Mouse (Mus musculus): Measurements from ENCODE around the gene Bst1. TPM values are rescaled to one million over a fixed set of nuclear protein-coding genes. Genes with fewer than 3 reads are reported as not detected.

The Bst1 gene
- polyA plus RNA-seq, 1 experiment from 2014 or later, result 0.26 TPM

DNA sequence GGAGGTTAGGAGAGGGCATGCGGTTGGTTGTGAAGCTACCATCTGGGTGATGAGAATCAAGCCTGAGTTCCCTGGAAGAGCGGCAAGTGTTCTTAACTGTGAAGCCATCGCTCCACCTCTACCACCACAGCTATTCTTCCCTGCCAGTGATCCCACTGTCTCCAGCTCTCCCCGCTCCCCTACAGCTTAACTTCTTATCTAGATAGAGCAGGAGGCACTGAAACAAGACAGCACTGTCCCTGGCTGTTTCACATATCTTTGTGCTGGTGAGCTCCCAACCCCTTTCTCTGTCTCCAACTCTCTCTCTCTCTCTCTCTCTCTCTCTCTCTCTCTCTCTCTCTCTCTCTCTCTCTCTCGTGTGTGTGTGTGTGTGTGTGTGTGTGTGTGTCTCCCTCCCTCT, 26.3 kb upstream of the Bst1 start:
- ATAC-seq, result peak; percentile 71; the same call in 1 of the 2 replicates
- WGBS (ENCODE audit: insufficient replicate concordance), result 47% methylated on average over 4 of the region's 5 CpGs
- peaks cover 8% of the 10 kb centered on the region; the same call in 1 of the 2 replicates for H3K4me1 ChIP-seq

GRCm38 (mm10) chr5:43799530-43799929, 19.2 kb upstream of the Bst1 start:
- no peaks in the 10 kb centered on the region for H3K36me3 ChIP-seq
- no peak overlapping the region for H3K4me2 ChIP-seq
- H3K9ac ChIP-seq, result no peak overlapping the region
- no peaks in the 10 kb centered on the region for H3K27me3 ChIP-seq (replicated peaks)
- 56% methylated on average over 5 of the region's 5 CpGs for WGBS (ENCODE audit: insufficient replicate concordance)
- H3K27ac ChIP-seq, result no peak overlapping the region
- H3K4me3 ChIP-seq, result no peak overlapping the region
- no peak for ATAC-seq
- 0 out of 2 replicates have a peak, but pooled peaks cover 4% of the 10 kb centered on the region for H3K4me1 ChIP-seq
- no peaks in the 10 kb centered on the region for H3K9me3 ChIP-seq (replicated peaks)

More for the DNA sequence above, 26.3 kb upstream of the Bst1 start:
- Histone ChIP-seq H3K27ac (no peak overlapping the region), H3K4me2 (no peak overlapping the region), H3K9ac (no peak overlapping the region), H3K4me3 (no peak overlapping the region), H3K36me3 (no peaks in the 10 kb centered on the region), H3K9me3 (replicated peaks) (no peaks in the 10 kb centered on the region), H3K27me3 (replicated peaks) (no peaks in the 10 kb centered on the region)

GRCm38 (mm10) chr5:43800700-43801099, 18.0 kb upstream of the Bst1 start:
- H3K36me3 ChIP-seq, result no peaks in the 10 kb centered on the region
- no peaks in the 10 kb centered on the region for H3K9me3 ChIP-seq (replicated peaks)
- WGBS (ENCODE audit: insufficient replicate concordance), result 56% methylated on average over 1 of the region's 1 CpGs
- H3K27me3 ChIP-seq (replicated peaks), result no peaks in the 10 kb centered on the region
- 0 out of 2 replicates have a peak, but pooled peaks cover 4% of the 10 kb centered on the region for H3K4me1 ChIP-seq
- no peak overlapping the region for H3K4me2 ChIP-seq
- ATAC-seq, result peak; percentile 49; the same call in 1 of the 2 replicates
- no peak overlapping the region for H3K4me3 ChIP-seq
- H3K9ac ChIP-seq, result no peak overlapping the region
- 0 out of 2 replicates have a peak overlapping the region, but pooled peaks have one; percentile 20 for H3K27ac ChIP-seq

GRCm38 (mm10) chr5:43801253-43801652, 17.4 kb upstream of the Bst1 start:
- Histone ChIP-seq H3K4me1 (0 out of 2 replicates have a peak, but pooled peaks cover 4% of the 10 kb centered on the region), H3K36me3 (no peaks in the 10 kb centered on the region), H3K9me3 (replicated peaks) (no peaks in the 10 kb centered on the region), H3K4me2 (no peak overlapping the region), H3K27me3 (replicated peaks) (no peaks in the 10 kb centered on the region), H3K4me3 (no peak overlapping the region), H3K9ac (no peak overlapping the region), H3K27ac (no peak overlapping the region)
- ATAC-seq, result no peak

- ATAC-seq, result no peak
- Histone ChIP-seq H3K4me2 (no peak overlapping the region), H3K4me1 (0 out of 2 replicates have a peak, but pooled peaks cover 4% of the 10 kb centered on the region), H3K9ac (no peak overlapping the region), H3K27ac (no peak overlapping the region), H3K27me3 (replicated peaks) (no peaks in the 10 kb centered on the region), H3K4me3 (no peak overlapping the region), H3K36me3 (no peaks in the 10 kb centered on the region), H3K9me3 (replicated peaks) (no peaks in the 10 kb centered on the region)
- WGBS (ENCODE audit: insufficient replicate concordance), result 73% methylated on average over 4 of the region's 4 CpGs
These were observed 16.9 kb upstream of the Bst1 start for GRCm38 (mm10) chr5:43801798-43802197.

- Histone ChIP-seq H3K4me3 (no peak overlapping the region), H3K27me3 (replicated peaks) (peaks cover 8% of the 10 kb centered on the region), H3K9me3 (replicated peaks) (no peaks in the 10 kb centered on the region), H3K36me3 (no peaks in the 10 kb centered on the region), H3K27ac (no peak overlapping the region), H3K4me2 (no peak overlapping the region), H3K4me1 (0 out of 2 replicates have a peak, but pooled peaks cover 6% of the 10 kb centered on the region), H3K9ac (no peak overlapping the region)
- ATAC-seq, result no peak
- 68% methylated on average over 2 of the region's 2 CpGs for WGBS (ENCODE audit: insufficient replicate concordance)
These were observed 13.3 kb upstream of the Bst1 start for GRCm38 (mm10) chr5:43805401-43805800.

DNA sequence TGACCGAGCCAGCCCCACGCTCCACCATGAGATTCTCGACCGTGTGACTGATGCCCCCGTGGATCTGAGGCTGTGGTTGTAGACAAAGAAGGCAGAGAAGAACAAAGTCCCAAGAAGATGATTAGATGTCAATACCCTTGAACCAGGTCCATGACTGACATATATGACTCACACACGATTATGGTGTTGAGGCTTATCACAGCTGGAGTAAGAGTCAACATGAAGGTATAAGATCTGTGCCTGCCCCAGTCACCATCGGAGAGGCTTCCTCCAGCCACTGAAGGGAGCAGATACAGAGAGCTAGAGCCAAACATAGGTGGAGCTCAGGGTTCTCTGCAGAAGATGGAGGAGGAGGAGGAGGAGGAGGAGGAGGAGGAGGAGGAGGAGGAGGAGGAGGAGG, 12.3 kb upstream of the Bst1 start:
- no peaks in the 10 kb centered on the region for H3K9me3 ChIP-seq (replicated peaks)
- H3K4me1 ChIP-seq, result 0 out of 2 replicates have a peak, but pooled peaks cover 3% of the 10 kb centered on the region
- no peak overlapping the region for H3K9ac ChIP-seq
- ATAC-seq, result no peak
- H3K27me3 ChIP-seq (replicated peaks), result peaks cover 8% of the 10 kb centered on the region
- no peak overlapping the region for H3K4me3 ChIP-seq
- H3K36me3 ChIP-seq, result no peaks in the 10 kb centered on the region
- WGBS (ENCODE audit: insufficient replicate concordance), result 78% methylated on average over 7 of the region's 7 CpGs
- H3K4me2 ChIP-seq, result no peak overlapping the region
- H3K27ac ChIP-seq, result no peak overlapping the region

GRCm38 (mm10) chr5:43806914-43807313, 11.8 kb upstream of the Bst1 start:
- Histone ChIP-seq H3K27me3 (replicated peaks) (peaks cover 8% of the 10 kb centered on the region), H3K4me2 (no peak overlapping the region), H3K9me3 (replicated peaks) (no peaks in the 10 kb centered on the region), H3K27ac (no peak overlapping the region), H3K36me3 (no peaks in the 10 kb centered on the region), H3K9ac (no peak overlapping the region), H3K4me3 (no peak overlapping the region), H3K4me1 (0 out of 2 replicates have a peak, but pooled peaks cover 3% of the 10 kb centered on the region)
- ATAC-seq, result no peak
- 51% methylated on average over 4 of the region's 4 CpGs for WGBS (ENCODE audit: insufficient replicate concordance)

DNA sequence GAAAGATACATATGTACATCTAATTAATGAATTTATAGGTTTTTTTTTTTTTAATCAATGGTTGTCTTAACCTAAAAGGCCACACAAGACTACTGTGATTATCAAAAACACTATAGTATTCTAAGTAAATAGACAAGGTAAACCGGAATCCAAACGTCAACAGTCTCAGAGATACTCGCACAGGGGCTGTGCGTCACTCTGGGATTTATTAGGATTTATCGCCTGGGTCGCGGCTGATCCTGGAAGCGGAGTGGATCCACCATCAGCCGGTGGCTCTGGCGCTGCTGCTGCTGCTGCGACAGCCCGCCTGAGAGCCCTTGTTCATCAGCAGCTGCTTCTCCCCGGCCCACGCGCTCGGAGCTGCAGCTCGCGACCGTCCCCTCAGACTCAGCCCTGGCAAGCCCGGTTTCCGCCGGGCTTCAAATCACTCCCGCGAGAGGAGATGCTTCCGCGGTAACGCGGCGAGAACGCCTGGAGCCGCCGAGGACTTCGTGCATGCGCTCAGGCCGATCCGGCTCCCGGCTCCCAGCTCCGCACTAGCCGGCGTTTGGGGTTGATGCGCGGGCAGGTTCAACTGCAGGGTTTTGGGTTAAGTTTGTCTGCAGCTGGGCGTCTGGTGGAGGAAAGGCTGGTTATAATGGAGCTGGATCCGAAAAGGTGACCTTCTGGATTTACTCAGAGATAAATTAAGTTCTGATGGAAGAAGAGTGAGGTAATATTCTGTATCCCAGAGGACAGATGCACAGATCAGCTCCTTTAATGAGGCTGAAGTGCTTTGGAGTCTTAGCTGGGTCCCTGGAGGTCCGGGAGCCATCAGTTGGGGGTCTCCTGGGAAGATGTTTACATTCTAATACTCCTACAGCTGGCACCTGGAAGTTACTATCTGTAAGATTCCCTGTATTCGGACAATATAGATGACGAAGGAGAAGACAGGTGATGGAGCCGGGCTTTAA, 10.7 kb upstream of the Bst1 start:
- 0 out of 2 replicates have a peak, but pooled peaks cover 3% of the 10 kb centered on the region for H3K4me1 ChIP-seq
- H3K9me3 ChIP-seq (replicated peaks), result no peaks in the 10 kb centered on the region
- H3K36me3 ChIP-seq, result no peaks in the 10 kb centered on the region
- peaks cover 8% of the 10 kb centered on the region for H3K27me3 ChIP-seq (replicated peaks)
- no peak overlapping the region for H3K27ac ChIP-seq
- peak; percentile 72 for ATAC-seq
- 5% methylated on average over 48 of the region's 48 CpGs for WGBS (ENCODE audit: insufficient replicate concordance)
- peak overlapping the region; percentile 77 for H3K4me2 ChIP-seq
- H3K4me3 ChIP-seq, result peak overlapping the region; percentile 49
- H3K9ac ChIP-seq, result peak overlapping the region; percentile 56

DNA sequence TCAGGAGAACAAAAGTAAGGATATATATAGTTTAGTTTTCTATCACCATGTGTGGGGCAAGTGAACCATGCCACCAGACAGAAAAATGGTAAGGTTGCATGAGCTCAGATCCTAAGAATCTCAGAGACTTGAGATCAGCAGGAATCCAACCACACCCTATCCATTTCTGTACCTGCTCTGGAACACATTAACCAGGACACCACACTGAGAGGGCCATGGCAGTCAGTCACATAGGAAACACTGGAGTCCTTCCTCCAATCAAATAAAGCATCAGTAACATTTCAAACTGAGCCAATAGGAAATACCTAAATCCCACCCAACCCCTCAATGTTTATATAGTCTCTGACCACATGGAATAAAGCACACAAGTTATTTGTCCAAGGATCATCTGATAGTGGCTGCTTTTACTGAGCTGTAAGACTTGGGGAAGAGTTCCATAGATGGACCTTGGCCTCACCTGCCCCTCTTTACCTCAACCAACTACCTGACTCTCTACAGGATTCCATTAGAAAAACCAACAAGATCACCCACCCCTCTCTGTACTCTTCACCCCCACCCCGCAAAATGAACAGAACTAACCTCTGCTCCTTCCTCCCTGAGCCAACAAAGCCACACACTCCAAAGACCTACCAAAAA, 8.1 kb upstream of the Bst1 start:
- H3K4me2 ChIP-seq, result no peak overlapping the region
- no peak overlapping the region for H3K27ac ChIP-seq
- no peaks in the 10 kb centered on the region for H3K9me3 ChIP-seq (replicated peaks)
- H3K4me3 ChIP-seq, result no peak overlapping the region
- no peaks in the 10 kb centered on the region for H3K36me3 ChIP-seq
- H3K9ac ChIP-seq, result no peak overlapping the region
- peak; percentile 34 for ATAC-seq
- peaks cover 8% of the 10 kb centered on the region for H3K27me3 ChIP-seq (replicated peaks)
- 0 out of 2 replicates have a peak, but pooled peaks cover 3% of the 10 kb centered on the region for H3K4me1 ChIP-seq
- 69% methylated on average over 1 of the region's 1 CpGs for WGBS (ENCODE audit: insufficient replicate concordance)

- H3K27me3 ChIP-seq (replicated peaks), result no peaks in the 10 kb centered on the region
- 70% methylated on average over 2 of the region's 2 CpGs for WGBS (ENCODE audit: insufficient replicate concordance)
- H3K27ac ChIP-seq, result no peak overlapping the region
- no peaks in the 10 kb centered on the region for H3K4me1 ChIP-seq
- H3K9me3 ChIP-seq (replicated peaks), result no peaks in the 10 kb centered on the region
- H3K9ac ChIP-seq, result no peak overlapping the region
- no peak overlapping the region for H3K4me2 ChIP-seq
- H3K4me3 ChIP-seq, result no peak overlapping the region
- no peak for ATAC-seq
- H3K36me3 ChIP-seq, result no peaks in the 10 kb centered on the region
These were observed 4.1 kb upstream of the Bst1 start for GRCm38 (mm10) chr5:43814536-43814935.

GRCm38 (mm10) chr5:43815769-43816168, 2.9 kb upstream of the Bst1 start:
- no peak overlapping the region for H3K9ac ChIP-seq
- no peaks in the 10 kb centered on the region for H3K36me3 ChIP-seq
- no peak overlapping the region for H3K4me3 ChIP-seq
- H3K27me3 ChIP-seq (replicated peaks), result no peaks in the 10 kb centered on the region
- H3K4me2 ChIP-seq, result no peak overlapping the region
- no peaks in the 10 kb centered on the region for H3K4me1 ChIP-seq
- ATAC-seq, result no peak
- H3K9me3 ChIP-seq (replicated peaks), result no peaks in the 10 kb centered on the region
- 43% methylated on average over 1 of the region's 1 CpGs for WGBS (ENCODE audit: insufficient replicate concordance)
- no peak overlapping the region for H3K27ac ChIP-seq

Measured in liver, embryonic 12.5 days (tissue).